Mouse (Mus musculus) lung, embryonic 15.5 days (tissue): Measurements from ENCODE around the gene Eif2b3. TPM values are rescaled to one million over a fixed set of nuclear protein-coding genes. Genes with fewer than 3 reads are reported as not detected.
A peak's percentile ranks its signal among the peaks of the same experiment; 100 is the strongest.

Experiments used
- ATAC-seq: fragments of 200-750 bp; cut with Nextera tagmentation; 2 replicates; pipeline ENCODE4 v1.8.0; 2017; ENCODE audit warnings: moderate number of reproducible peaks, borderline replicate concordance; ENCODE audit not compliant: low FRiP score, low TSS enrichment; ENCODE audit errors: extremely low read depth
- H3K27ac ChIP-seq: fragments of 300-500 bp; sonication (generic); 2 replicates; pipeline ENCODE4 v1.5.1; 2015; ENCODE audit warnings: moderate library complexity, mild to moderate bottlenecking, inconsistent platforms
- H3K27me3 ChIP-seq: fragments of 300-500 bp; sonication (generic); 2 replicates; pipeline ENCODE4 v1.6.1; 2015; ENCODE audit warnings: inconsistent platforms
- H3K36me3 ChIP-seq: fragments of 300-500 bp; sonication (generic); 2 replicates; pipeline ENCODE4 v1.6.1; 2015; ENCODE audit warnings: inconsistent platforms
- H3K4me1 ChIP-seq: fragments of 300-500 bp; sonication (generic); 2 replicates; pipeline ENCODE4 v1.6.1; 2015; ENCODE audit warnings: inconsistent platforms
- H3K4me2 ChIP-seq: fragments of 300-500 bp; sonication (generic); 2 replicates; pipeline ENCODE4 v1.6.1; 2015; ENCODE audit warnings: inconsistent platforms, mild to moderate bottlenecking, moderate library complexity
- H3K4me3 ChIP-seq: fragments of 300-500 bp; sonication (generic); 2 replicates; pipeline ENCODE4 v1.5.1; 2015; ENCODE audit warnings: mild to moderate bottlenecking, inconsistent platforms
- H3K9ac ChIP-seq: fragments of 300-500 bp; sonication (generic); 2 replicates; pipeline ENCODE4 v1.6.1; 2015; ENCODE audit warnings: inconsistent platforms
- H3K9me3 ChIP-seq: fragments of 300-500 bp; sonication (generic); 2 replicates; pipeline ENCODE4 v1.6.1; 2016; ENCODE audit warnings: inconsistent platforms
- whole genome bisulfite sequencing: fragments of 180-500 bp; shearing (Covaris S2); methylation state at CpG from one replicate; pipeline ENCODE4 v1.1.7; 2015; 5-methylcytosine and 5-hydroxymethylcytosine counted together
- polyA plus RNA-seq: library from polyadenylated mRNA; unstranded; fragments of >200 nt; fragmentation: Nextera tagmentation; extraction: Ambion mirVana; gene quantifications from 2 replicates; pipeline ENCODE4 v1.2.1, GENCODE M21; 2015

The Eif2b3 gene
- polyA plus RNA-seq = 34.2 and 35.6 TPM in 2 replicates

DNA sequence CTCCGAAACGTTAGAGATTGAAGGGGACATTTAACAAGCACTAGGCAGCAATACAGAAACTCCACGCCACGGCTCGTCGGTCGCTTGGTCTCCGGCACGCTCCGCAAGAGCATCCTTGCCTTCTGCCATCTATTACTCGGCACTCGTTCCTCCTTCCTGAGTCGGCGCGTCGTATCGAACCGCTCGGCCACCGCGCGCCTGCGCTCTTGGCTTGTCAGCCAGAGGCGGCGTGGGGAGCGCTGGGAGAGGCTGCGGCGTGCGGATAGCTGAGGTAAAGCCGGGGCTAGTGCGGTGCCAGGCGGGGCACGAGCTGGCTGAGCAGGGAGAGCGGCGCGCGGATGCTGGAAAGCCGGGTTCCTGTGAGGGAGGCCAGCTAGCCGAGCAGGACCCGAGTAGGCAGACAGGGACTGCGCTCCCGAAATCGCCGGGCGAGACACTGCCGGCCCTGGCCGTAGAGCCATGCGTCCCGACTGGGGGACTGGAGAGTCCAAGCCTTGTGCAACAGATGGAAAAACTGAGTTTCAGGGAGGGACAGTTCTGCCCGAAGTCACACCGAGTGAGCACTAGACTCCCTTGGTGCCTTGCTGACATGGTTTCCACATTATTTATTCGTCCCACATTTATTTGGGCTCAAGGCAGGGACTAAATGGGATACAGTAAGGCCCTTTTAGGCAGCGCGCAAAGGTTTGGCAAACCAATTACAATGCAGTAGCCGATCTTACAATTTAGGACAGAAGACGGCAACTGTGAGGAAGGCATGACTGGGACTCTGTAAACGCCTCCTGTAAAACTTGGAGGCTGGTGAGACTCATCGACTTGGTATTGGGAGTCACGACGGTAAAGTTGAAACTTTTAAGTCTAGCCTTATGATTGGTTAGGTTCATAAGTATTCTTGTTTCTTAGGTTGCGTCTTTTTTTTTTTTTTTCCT is at the start of gene Eif2b3:
Gene Eif2b3, plus strand, starts transcription at position 197 of the 929 bp plus-strand sequence.
- H3K9ac ChIP-seq = peak within 1 kb of the TSS; percentile 76
- peaks cover 17% of the 10 kb centered on the region; the same call in 1 of the 2 replicates for H3K36me3 ChIP-seq
- under 1% methylated on average over 61 of the region's 61 CpGs for WGBS
- peak within 1 kb of the TSS; percentile 73 for H3K4me3 ChIP-seq
- H3K9me3 ChIP-seq = no peaks in the 10 kb centered on the region
- ATAC-seq = peak; percentile 96
- H3K27ac ChIP-seq = no peak within 1 kb of the TSS
- H3K4me2 ChIP-seq = peak within 1 kb of the TSS; percentile 67
- peaks cover 13% of the 10 kb centered on the region for H3K4me1 ChIP-seq
- no peaks in the 10 kb centered on the region for H3K27me3 ChIP-seq

- Histone ChIP-seq H3K4me2 (no peak overlapping the region), H3K9me3 (no peaks in the 10 kb centered on the region), H3K4me1 (no peaks in the 10 kb centered on the region), H3K27me3 (no peaks in the 10 kb centered on the region), H3K27ac (no peak overlapping the region), H3K4me3 (no peak overlapping the region), H3K36me3 (no peaks in the 10 kb centered on the region), H3K9ac (no peak overlapping the region)
- 53% methylated on average over 2 of the region's 2 CpGs for WGBS
- ATAC-seq = no peak
Measured at GRCm38 (mm10) chr4:116976503-116976902, 42.7 kb upstream of the Eif2b3 start.

GRCm38 (mm10) chr4:116985681-116986080 is 33.5 kb upstream of the Eif2b3 start:
- ATAC-seq = no peak
- no peak overlapping the region for H3K27ac ChIP-seq
- WGBS = 84% methylated on average over 7 of the region's 7 CpGs
- H3K9ac ChIP-seq = no peak overlapping the region
- H3K36me3 ChIP-seq = peaks cover 8% of the 10 kb centered on the region; the same call in 1 of the 2 replicates
- no peaks in the 10 kb centered on the region for H3K27me3 ChIP-seq
- H3K4me3 ChIP-seq = no peak overlapping the region
- H3K4me1 ChIP-seq = no peaks in the 10 kb centered on the region
- H3K4me2 ChIP-seq = no peak overlapping the region
- H3K9me3 ChIP-seq = no peaks in the 10 kb centered on the region

- 57% methylated on average over 17 of the region's 17 CpGs for WGBS
- Histone ChIP-seq H3K36me3 (peaks cover 8% of the 10 kb centered on the region; the same call in 1 of the 2 replicates), H3K4me2 (no peak overlapping the region), H3K4me1 (no peaks in the 10 kb centered on the region), H3K9ac (no peak overlapping the region), H3K27ac (no peak overlapping the region), H3K9me3 (no peaks in the 10 kb centered on the region), H3K27me3 (no peaks in the 10 kb centered on the region), H3K4me3 (no peak overlapping the region)
- ATAC-seq = peak; percentile 77
Measured at GRCm38 (mm10) chr4:116986400-116987121, 32.6 kb upstream of the Eif2b3 start.

GRCm38 (mm10) chr4:116987122-116987456 is 32.1 kb upstream of the Eif2b3 start:
- Histone ChIP-seq H3K9me3 (no peaks in the 10 kb centered on the region), H3K4me1 (no peaks in the 10 kb centered on the region), H3K27ac (no peak overlapping the region), H3K4me3 (no peak overlapping the region), H3K36me3 (peaks cover 8% of the 10 kb centered on the region; the same call in 1 of the 2 replicates), H3K9ac (no peak overlapping the region), H3K4me2 (no peak overlapping the region), H3K27me3 (no peaks in the 10 kb centered on the region)
- 63% methylated on average over 5 of the region's 5 CpGs for WGBS
- no peak for ATAC-seq

- H3K4me2 ChIP-seq = no peak overlapping the region
- peaks cover 8% of the 10 kb centered on the region; the same call in 1 of the 2 replicates for H3K36me3 ChIP-seq
- H3K27me3 ChIP-seq = no peaks in the 10 kb centered on the region
- no peaks in the 10 kb centered on the region for H3K9me3 ChIP-seq
- H3K4me1 ChIP-seq = peaks cover 14% of the 10 kb centered on the region
- no peak overlapping the region for H3K9ac ChIP-seq
- ATAC-seq = no peak
- H3K4me3 ChIP-seq = no peak overlapping the region
- no peak overlapping the region for H3K27ac ChIP-seq
- 56% methylated on average over 6 of the region's 6 CpGs for WGBS
Measured at GRCm38 (mm10) chr4:116989731-116990130, 29.5 kb upstream of the Eif2b3 start.

DNA sequence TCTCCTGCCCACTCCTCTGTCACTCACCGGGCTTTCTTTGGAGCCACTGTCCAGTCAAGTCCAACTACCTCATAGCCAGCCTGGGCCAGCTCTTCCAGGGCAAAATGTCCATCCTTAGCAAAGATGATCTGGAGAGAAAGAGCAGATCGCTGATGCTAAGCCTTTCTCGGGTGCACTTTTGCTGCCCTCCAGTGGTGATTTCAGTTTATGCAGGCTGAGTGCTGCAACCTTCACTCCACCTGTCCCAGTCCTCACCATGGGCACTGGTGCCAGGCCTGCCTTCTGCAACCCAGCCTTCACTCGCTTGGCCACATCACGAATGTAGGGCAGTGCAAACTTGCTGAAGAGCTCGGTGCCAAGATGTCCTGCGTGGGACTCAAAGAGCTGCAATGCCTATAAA is 27.8 kb upstream of the Eif2b3 start:
- no peaks in the 10 kb centered on the region for H3K27me3 ChIP-seq
- H3K27ac ChIP-seq = no peak overlapping the region
- peaks cover 8% of the 10 kb centered on the region; the same call in 1 of the 2 replicates for H3K36me3 ChIP-seq
- no peak overlapping the region for H3K9ac ChIP-seq
- H3K4me3 ChIP-seq = no peak overlapping the region
- 7% methylated on average over 7 of the region's 7 CpGs for WGBS
- ATAC-seq = no peak
- peaks cover 22% of the 10 kb centered on the region for H3K4me1 ChIP-seq
- H3K9me3 ChIP-seq = no peaks in the 10 kb centered on the region
- no peak overlapping the region for H3K4me2 ChIP-seq

GRCm38 (mm10) chr4:116993672-116994621 is 25.3 kb upstream of the Eif2b3 start, which contains the start of gene Urod:
TSS of gene Urod (minus strand) at chr4:116994413.
- Histone ChIP-seq H3K36me3 (peaks cover 15% of the 10 kb centered on the region), H3K27ac (peak within 1 kb of the TSS; percentile 69), H3K9me3 (no peaks in the 10 kb centered on the region), H3K4me1 (peaks cover 25% of the 10 kb centered on the region), H3K4me2 (peak within 1 kb of the TSS; percentile 98), H3K9ac (peak within 1 kb of the TSS; percentile 88), H3K27me3 (no peaks in the 10 kb centered on the region), H3K4me3 (peak within 1 kb of the TSS; percentile 99)
- WGBS = under 1% methylated on average over 38 of the region's 38 CpGs
- peak; percentile 95 for ATAC-seq

- peak; percentile 39; the same call in 1 of the 2 replicates for ATAC-seq
- Histone ChIP-seq H3K9ac (peak within 1 kb of the TSS; percentile 88), H3K27me3 (no peaks in the 10 kb centered on the region), H3K9me3 (no peaks in the 10 kb centered on the region), H3K27ac (peak within 1 kb of the TSS; percentile 69), H3K4me1 (peaks cover 25% of the 10 kb centered on the region), H3K4me3 (peak within 1 kb of the TSS; percentile 99), H3K36me3 (peaks cover 19% of the 10 kb centered on the region), H3K4me2 (peak within 1 kb of the TSS; percentile 98)
- WGBS = under 1% methylated on average over 45 of the region's 58 CpGs
Measured at GRCm38 (mm10) chr4:116995131-116995797, 23.9 kb upstream of the Eif2b3 start, which contains the start of gene Hectd3. TSS of gene Hectd3 (plus strand) at chr4:116995317.

- Histone ChIP-seq H3K27me3 (no peaks in the 10 kb centered on the region), H3K9ac (peak overlapping the region; percentile 88), H3K4me1 (peaks cover 25% of the 10 kb centered on the region), H3K4me2 (peak overlapping the region; percentile 98), H3K4me3 (peak overlapping the region; percentile 99), H3K36me3 (peaks cover 18% of the 10 kb centered on the region; the same call in 1 of the 2 replicates), H3K9me3 (no peaks in the 10 kb centered on the region), H3K27ac (peak overlapping the region; percentile 69)
- 0% methylated on average over 16 of the region's 16 CpGs for WGBS
- no peak for ATAC-seq
Measured at GRCm38 (mm10) chr4:116995798-116996135, 23.4 kb upstream of the Eif2b3 start.
